Mouse (Mus musculus): ENCODE data around the gene Apopt1. TPM values are rescaled to one million over a fixed set of nuclear protein-coding genes. Genes with fewer than 3 reads are reported as not detected.
A peak's percentile ranks its signal among the peaks of the same experiment; 100 is the strongest.

Apopt1 gene
- total RNA-seq, 2 experiments from 2014 or later, result 37.7 to 38.9 TPM

GRCm38 (mm10) chr12:111746091-111746490, 33.0 kb downstream of the Apopt1 start:
- peak; percentile 80 for DNase-seq

- DNase-seq, result no peak
Measured at GRCm38 (mm10) chr12:111747421-111747820, 34.4 kb downstream of the Apopt1 start.

GRCm38 (mm10) chr12:111750739-111751138, 37.7 kb downstream of the Apopt1 start:
- DNase-seq, result no peak

GRCm38 (mm10) chr12:111752491-111752890, 39.4 kb downstream of the Apopt1 start:
- DNase-seq, result no peak

GRCm38 (mm10) chr12:111753347-111753746, 40.3 kb downstream of the Apopt1 start:
- no peak for DNase-seq

- no peak for DNase-seq
Measured at GRCm38 (mm10) chr12:111754710-111755109, 41.6 kb downstream of the Apopt1 start.

- no peak for DNase-seq
Measured at GRCm38 (mm10) chr12:111755231-111755630, 42.2 kb downstream of the Apopt1 start.

- DNase-seq, result no peak
Measured at GRCm38 (mm10) chr12:111756082-111756697, 43.1 kb downstream of the Apopt1 start.

GRCm38 (mm10) chr12:111756698-111757082, 43.6 kb downstream of the Apopt1 start:
- no peak for DNase-seq

- DNase-seq, result no peak
Measured at GRCm38 (mm10) chr12:111757561-111758325, 44.7 kb downstream of the Apopt1 start.

- DNase-seq, result peak; percentile 69
Measured at GRCm38 (mm10) chr12:111758381-111759175, 45.5 kb downstream of the Apopt1 start, which contains the start of gene Klc1. TSS of gene Klc1 (plus strand) at chr12:111758849.

GRCm38 (mm10) chr12:111759176-111760061, 46.4 kb downstream of the Apopt1 start:
- DNase-seq, result peak; percentile 69

GRCm38 (mm10) chr12:111760306-111760908, 47.3 kb downstream of the Apopt1 start:
- DNase-seq, result no peak

- DNase-seq, result no peak
Measured at GRCm38 (mm10) chr12:111762620-111763280, 49.7 kb downstream of the Apopt1 start.

GRCm38 (mm10) chr12:111766313-111767236, 53.5 kb downstream of the Apopt1 start:
- no peak for DNase-seq

- no peak for DNase-seq
Measured at GRCm38 (mm10) chr12:111768322-111768928, 55.4 kb downstream of the Apopt1 start.

GRCm38 (mm10) chr12:111769306-111769705, 56.2 kb downstream of the Apopt1 start:
- peak; percentile 47 for DNase-seq

- no peak for DNase-seq
Measured at GRCm38 (mm10) chr12:111769816-111770577, 56.9 kb downstream of the Apopt1 start.
